Mouse (Mus musculus) lung, adult 10 weeks (tissue): ENCODE results near the gene Ctsa. TPM values are rescaled to one million over a fixed set of nuclear protein-coding genes. Genes with fewer than 3 reads are reported as not detected.

Experiments used
- polyA plus RNA-seq: library from polyadenylated mRNA; stranded (reverse); fragments of 350-450 nt; fragmentation: Illumina TruSeq; extraction: RNeasy Lipid Tissue Mini Kit (QIAGEN cat#74804); gene quantifications from one replicate; pipeline ENCODE4 v1.2.3, GENCODE M21; 2014; ENCODE audit warnings: low read depth, low replicate concordance; ENCODE audit not compliant: insufficient read depth

Ctsa gene
- polyA plus RNA-seq, result 104 TPM

GRCm38 (mm10) chr2:164832748-164833301 is at the start of gene Ctsa:
Ctsa (plus strand) TSS chr2:164832873.

DNA sequence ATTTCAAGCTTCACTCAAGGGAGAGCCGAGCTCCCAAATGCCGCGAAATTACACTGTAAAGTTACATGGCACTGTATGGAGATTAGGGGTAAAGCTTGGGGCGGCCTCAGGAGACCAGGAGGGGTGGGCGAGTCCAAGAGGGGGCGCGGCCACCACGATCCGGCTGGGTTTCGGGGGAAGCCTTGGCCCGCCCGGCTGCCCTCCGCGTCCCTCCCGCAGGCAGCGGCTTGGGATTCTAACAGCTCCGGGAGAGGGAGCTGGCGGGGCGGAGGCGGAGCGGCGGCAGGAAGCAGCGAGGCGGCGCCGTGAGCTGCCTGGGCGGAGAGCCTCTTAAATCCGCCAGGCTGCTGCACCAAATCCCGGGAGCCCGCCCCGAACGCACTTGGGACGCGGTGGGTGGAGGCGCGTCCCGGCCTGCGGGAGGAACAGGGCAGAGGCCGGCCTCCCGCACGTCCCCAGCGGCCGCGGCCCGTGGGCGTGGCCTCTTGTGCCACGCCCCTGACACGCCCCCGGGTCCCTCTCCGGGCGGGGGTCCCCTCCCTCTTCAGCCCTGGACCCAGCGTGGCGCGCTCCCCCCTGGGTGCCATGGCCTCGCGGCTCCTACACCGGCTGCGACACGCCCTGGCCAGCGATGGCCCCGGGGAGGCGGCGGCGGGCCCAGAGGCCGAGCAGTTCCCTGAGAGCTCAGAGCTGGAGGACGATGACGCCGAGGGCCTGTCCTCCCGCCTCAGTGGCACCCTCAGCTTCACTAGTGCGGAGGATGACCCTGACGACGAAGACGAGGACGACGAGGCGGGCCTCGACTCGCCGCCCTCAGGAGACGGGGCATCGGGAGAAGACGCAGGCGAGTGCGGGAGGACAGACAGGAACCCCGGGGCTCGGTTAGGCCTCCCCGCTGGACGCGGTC is 46.9 kb upstream of the Ctsa start, which contains the start of gene Snx21:
Gene Snx21 (plus strand): TSS at position 343 of the 907 bp plus-strand sequence.

DNA sequence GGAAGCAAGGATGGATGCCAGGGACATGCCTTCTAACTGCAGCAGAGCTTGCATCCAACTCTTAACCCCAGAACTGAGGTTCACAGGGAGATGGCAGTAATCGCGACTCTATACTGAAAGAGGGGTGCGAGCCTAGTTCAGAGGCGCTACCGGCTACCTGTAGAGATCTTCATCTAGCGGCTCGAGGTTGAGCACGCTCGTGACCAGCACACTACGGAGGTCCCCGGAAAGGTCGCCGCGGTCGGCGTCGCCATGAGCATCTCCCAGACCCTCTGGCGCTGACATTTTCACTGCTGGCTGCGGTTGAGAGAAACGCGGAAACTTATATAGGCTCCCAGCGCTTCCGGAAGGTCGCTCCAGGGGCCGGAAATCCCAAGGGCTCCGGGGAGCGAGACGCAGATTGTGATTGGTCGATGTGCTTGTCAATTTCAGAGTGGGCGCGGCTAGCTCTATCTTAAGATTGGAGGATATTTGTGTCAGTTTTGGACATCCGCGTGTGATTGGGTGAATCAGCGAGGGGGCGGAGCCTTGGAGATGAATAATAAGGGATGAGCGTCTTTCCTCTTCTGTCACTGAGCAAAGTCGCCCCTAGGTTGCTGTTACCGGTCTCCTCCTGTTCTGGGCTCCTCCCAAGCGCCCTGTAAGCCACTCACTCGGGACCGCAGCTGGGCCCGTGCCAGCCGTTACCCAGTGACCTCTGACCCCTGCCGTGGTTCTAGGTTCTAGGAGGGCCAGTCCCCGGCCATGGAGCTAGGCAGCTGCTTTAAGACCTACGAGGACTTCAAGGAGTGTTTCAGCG is 27.9 kb upstream of the Ctsa start, which contains the start of the genes Acot8 and Zswim3:
Gene Acot8 (minus strand): TSS at position 350 of the 799 bp plus-strand sequence.
Gene Zswim3 (plus strand): TSS at position 566 of the 799 bp plus-strand sequence.

GRCm38 (mm10) chr2:164822636-164823165 is 10.0 kb upstream of the Ctsa start, which contains the start of gene Zswim1:
Zswim1 (plus strand) TSS chr2:164822686.

GRCm38 (mm10) chr2:164828437-164828836 is 4.2 kb upstream of the Ctsa start, which contains the start of gene Spata25:
Spata25 (minus strand) TSS chr2:164828537.

DNA sequence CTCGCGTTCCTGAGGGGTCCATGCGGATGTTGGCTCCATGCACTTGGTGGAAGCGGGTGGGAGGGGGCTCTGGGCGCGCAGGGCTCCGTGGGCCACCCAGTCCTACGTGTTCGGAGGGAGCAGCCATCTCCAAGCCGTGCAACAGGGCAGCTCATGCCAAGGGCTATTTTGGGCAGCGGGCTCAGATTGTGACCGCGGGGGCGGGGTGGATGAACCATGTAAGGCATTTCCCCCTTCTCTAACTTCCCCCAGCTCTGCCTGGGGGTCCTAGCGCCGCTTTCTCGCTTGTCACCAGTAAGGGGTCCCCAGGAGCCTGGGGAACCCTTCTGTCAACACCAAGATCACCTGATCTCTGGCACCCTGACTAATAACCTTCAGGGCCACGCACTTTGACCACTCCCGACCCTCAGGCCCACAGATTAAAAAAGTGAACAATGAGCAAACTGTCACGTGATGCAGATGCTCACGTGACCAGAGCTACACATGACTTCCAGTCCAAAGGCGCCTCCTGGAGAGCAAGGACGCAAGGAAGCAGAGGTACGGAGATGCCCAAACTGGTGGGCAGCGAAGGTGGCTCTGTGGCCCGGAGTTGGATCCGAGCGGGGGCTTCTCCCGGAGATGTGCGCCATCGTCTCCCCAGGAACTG is 764 bp downstream of the Ctsa start, which contains the start of gene Neurl2:
Gene Neurl2 (minus strand): TSS at position 143 of the 646 bp plus-strand sequence.

GRCm38 (mm10) chr2:164857101-164857821 is 24.6 kb downstream of the Ctsa start, which contains the start of gene Pltp:
Pltp (minus strand) TSS chr2:164857711.

DNA sequence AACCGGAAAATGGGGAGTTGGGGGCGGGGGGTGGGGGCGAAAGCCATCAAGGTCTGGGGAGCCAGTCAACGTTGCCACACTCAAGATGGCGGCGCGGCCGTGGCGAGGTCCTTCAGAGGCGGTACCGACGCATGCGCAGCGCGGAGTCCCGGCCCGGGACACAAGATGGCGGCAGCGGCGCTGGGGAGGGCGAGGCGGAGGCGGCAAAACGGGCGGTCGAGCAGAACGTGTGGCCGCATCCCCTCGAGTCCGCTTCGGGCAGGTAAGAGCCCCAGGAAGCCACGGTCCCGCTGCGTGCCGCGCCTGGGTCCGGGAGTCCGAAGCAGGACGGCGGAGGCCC is 46.5 kb downstream of the Ctsa start, which contains the start of gene Pcif1:
Gene Pcif1 (plus strand): TSS at position 77 of the 340 bp plus-strand sequence.

Other genes starting within 250 kb of the Ctsa start
- 4.4 TPM for gene Wfdc6a, start 247.4 kb upstream of the Ctsa start, polyA plus RNA-seq
- not detected for gene Eppin, start 239.3 kb upstream of the Ctsa start, polyA plus RNA-seq
- gene Wfdc6b, start 219.4 kb upstream of the Ctsa start, polyA plus RNA-seq, result 3.0 TPM
- gene Wfdc8, start 219.2 kb upstream of the Ctsa start, polyA plus RNA-seq, result 1.2 TPM
- 0.95 TPM for gene Wfdc16, start 194.1 kb upstream of the Ctsa start, polyA plus RNA-seq
- gene Wfdc10, start 176.8 kb upstream of the Ctsa start, polyA plus RNA-seq, result 3.9 TPM
- not detected for gene Wfdc9, start 176.3 kb upstream of the Ctsa start, polyA plus RNA-seq
- not detected for gene Wfdc11, start 158.8 kb upstream of the Ctsa start, polyA plus RNA-seq
- gene Wfdc13, start 147.8 kb upstream of the Ctsa start, polyA plus RNA-seq, result 1.2 TPM
- not detected for gene Spint4, start 134.4 kb upstream of the Ctsa start, polyA plus RNA-seq
- gene Spint5, start 117.6 kb upstream of the Ctsa start, polyA plus RNA-seq, result not detected
- 4.4 TPM for gene Wfdc3, start 86.9 kb upstream of the Ctsa start, polyA plus RNA-seq
- gene Dnttip1, start 86.9 kb upstream of the Ctsa start, polyA plus RNA-seq, result 19.0 TPM
- gene Ube2c, start 63.0 kb upstream of the Ctsa start, polyA plus RNA-seq, result 3.6 TPM
- gene Tnnc2, start 52.9 kb upstream of the Ctsa start, polyA plus RNA-seq, result not detected
- 23.7 TPM for gene Snx21, start 47.0 kb upstream of the Ctsa start, polyA plus RNA-seq
- 15.4 TPM for gene Acot8, start 28.0 kb upstream of the Ctsa start, polyA plus RNA-seq
- gene Zswim3, start 27.8 kb upstream of the Ctsa start, polyA plus RNA-seq, result 2.5 TPM
- 5.2 TPM for gene Zswim1, start 10.2 kb upstream of the Ctsa start, polyA plus RNA-seq
- 0.45 TPM for gene Spata25, start 4.3 kb upstream of the Ctsa start, polyA plus RNA-seq
- gene Neurl2, start 583 bp downstream of the Ctsa start, polyA plus RNA-seq, result 4.4 TPM
- gene Pltp, start 24.8 kb downstream of the Ctsa start, polyA plus RNA-seq, result 368 TPM
- gene Pcif1, start 46.4 kb downstream of the Ctsa start, polyA plus RNA-seq, result 39.9 TPM
- gene Zfp335, start 78.9 kb downstream of the Ctsa start, polyA plus RNA-seq, result 5.3 TPM
- gene Mmp9, start 107.9 kb downstream of the Ctsa start, polyA plus RNA-seq, result 8.8 TPM
- gene Slc12a5, start 127.9 kb downstream of the Ctsa start, polyA plus RNA-seq, result 1.6 TPM
- gene Ncoa5, start 202.0 kb downstream of the Ctsa start, polyA plus RNA-seq, result 15.4 TPM
- gene Cd40, start 222.8 kb downstream of the Ctsa start, polyA plus RNA-seq, result 22.3 TPM